Mouse (Mus musculus): ENCODE data around the gene Syk.

Syk gene

GRCm38 (mm10) chr13:52598233-52598632 is 15.3 kb downstream of the Syk start:
- in situ Hi-C loops (cut with MboI, MseI), result no loop called here

DNA sequence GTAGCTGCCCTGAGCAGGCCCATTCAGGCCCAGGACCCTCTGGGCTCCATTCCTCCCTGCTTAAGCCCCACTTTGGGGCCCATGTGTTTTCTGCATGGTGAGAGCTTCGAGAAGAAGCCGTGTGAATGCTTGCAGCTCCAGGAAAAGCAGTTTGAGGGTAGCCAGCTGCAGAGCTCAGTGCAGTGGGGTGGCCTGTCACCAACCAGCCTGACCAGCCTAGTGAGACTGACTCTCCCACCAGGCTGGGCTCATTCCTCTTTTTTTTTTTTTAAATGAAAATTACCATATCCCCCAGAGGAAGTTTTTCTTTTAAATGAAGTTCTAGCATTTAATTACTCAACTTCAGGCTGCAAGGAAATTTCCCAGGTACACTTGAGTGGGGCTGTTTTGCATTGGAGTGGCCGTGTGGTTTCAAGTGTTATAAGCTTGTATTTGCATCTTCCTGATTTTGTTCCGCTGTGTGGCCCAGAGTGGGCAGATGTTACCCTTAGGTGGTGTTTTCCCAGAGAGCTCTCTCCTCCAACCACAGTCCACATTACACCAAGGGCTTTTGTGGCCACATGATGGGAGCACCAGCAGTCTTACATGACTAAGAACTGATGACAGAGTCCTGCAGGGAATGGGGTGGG is 17.2 kb downstream of the Syk start:
- in situ Hi-C loops (cut with MboI, MseI), result no loop called here

DNA sequence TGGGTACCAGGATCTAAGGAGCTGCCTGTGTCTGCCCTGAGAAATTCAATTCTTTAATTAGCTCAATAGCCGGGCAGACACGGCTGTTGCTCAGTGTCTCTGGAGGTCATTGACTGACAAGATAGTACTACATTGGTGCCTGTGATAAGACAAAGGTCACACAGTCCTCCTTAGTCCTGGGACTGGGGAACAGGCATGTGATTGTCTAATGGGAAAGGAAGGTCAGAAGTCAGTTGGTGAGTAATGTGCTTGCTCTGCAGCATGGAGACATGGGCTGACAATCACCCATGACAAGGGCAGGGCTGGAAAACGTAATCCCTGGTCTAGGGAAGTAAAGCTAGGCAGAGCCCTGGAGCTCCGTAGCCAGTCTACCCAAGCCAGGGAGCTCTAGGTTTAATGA is 19.8 kb downstream of the Syk start:
- in situ Hi-C loops (cut with MboI, MseI), result no loop called here

DNA sequence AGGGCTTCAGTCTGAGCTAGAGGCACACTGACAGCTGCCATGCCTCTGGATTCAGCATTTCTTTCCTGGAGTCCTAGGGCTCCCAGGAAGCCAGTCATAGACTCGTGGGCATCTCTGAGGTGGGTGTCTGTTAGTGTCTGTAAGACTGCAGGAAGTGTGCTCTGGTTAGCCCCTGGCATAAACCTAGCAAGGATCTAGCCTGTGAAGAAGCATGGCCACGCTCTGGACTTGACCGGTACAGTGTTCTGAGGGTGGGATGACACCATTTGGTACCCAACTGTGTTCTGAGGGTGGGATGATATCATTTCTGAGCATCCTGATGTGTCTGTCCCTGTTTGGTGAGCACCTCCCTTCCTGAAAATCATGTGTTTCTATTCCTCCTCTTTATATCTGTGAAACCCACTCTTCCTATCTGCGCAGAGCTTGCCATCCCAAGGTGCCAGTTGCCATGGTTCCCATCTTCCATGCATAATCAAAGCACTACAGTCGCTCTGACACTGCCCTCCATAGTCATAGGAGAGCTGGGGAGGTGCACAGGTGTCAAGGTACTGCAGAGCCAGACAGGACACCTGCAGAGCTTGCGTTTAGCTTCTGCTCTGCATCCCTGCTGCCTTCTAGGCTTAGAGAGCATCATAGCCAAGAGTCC is 20.9 kb downstream of the Syk start:
- in situ Hi-C loops (cut with MboI, MseI), result no loop called here

- in situ Hi-C loops (cut with MboI, MseI), result no loop called here
These were observed 22.0 kb downstream of the Syk start for GRCm38 (mm10) chr13:52605006-52605405.

DNA sequence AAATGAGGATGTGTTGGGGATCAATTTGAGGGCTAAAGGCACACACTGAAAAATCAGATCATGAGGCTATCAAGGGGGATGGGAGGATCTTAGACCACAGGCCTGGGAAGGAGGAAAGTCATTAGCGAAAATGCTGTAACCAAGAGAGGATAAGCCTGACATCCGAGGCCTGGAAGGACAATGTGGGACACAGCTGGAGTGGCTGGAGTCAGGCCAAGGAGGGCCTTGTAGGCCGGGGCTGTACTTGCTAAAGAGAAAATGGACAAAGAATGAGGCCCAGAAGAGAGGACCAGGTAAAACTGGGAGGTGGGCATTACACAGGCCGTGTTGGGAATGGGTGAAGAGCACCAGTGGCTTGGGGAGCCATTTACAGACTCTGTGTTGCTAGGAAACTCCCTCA is 22.9 kb downstream of the Syk start:
- in situ Hi-C loops (cut with MboI, MseI), result no loop called here

GRCm38 (mm10) chr13:52606656-52607275 is 23.8 kb downstream of the Syk start:
- in situ Hi-C loops (cut with MboI, MseI), result no loop called here

DNA sequence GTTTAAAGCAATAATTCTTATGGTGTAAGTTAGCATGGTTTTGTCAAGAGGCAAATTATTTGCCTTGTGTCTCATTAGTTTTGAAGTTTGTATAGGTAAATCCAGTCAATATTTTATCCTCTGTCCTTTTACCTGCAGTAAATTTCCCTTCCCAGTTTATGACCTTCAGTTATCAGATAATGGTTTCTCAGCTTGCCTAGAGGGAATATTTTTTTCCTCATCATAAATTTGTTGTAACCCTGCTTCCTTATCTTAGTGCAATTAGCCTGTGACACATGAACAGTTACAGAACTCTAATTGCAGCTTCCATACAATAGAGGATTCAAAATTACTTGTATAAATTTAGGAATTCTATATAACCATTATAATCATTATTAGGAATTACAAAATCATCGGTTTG is 25.0 kb downstream of the Syk start:
- in situ Hi-C loops (cut with MboI, MseI), result no loop called here

GRCm38 (mm10) chr13:52610463-52610862 is 27.5 kb downstream of the Syk start:
- in situ Hi-C loops (cut with MboI, MseI), result loop anchor here (10.0 kb wide), 1 partner anchor 676 kb away; no protein-coding TSS in a partner anchor

DNA sequence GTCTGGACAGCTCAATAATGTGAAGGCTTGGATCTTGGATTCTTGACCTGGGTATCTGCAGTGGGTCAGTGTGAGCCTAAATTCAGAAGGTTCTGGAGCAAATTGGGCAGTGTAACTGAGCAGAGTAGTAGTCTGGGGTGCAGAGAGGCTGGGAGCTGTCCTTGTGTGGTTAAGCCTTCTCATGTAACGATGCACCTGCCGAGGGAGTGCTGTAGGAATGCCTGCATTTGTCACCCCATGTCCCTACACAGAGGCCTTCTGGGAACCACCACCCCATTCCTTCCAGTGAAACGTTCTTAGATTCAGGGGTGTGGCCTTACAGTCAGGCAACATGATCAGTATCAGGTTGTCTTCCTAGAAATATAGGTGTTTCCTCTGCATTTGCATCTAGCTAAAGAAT is 30.3 kb downstream of the Syk start:
- in situ Hi-C loops (cut with MboI, MseI), result loop anchor here (10.0 kb wide), 1 partner anchor 678 kb away; no protein-coding TSS in a partner anchor

DNA sequence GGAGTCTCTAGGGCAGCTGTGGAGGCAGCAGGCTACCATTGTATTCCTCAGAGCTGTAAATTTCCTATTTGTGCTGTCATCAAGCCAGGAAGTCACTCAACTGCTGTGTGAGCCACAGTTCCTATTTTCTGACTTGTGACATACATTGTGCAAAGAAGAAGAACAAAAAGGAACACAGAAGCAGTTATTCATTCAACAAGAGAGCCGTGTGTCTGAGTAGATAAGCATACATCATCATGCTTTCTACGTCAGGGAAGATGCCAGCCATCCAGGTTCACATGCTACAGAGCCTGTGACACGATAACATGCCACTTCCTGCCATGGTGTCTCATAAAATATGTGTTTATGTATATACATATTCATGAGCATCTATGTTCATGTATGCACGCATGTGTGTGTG is 32.1 kb downstream of the Syk start:
- in situ Hi-C loops (cut with MboI, MseI), result loop anchor here (10.0 kb wide), 1 partner anchor 680 kb away; no protein-coding TSS in a partner anchor

DNA sequence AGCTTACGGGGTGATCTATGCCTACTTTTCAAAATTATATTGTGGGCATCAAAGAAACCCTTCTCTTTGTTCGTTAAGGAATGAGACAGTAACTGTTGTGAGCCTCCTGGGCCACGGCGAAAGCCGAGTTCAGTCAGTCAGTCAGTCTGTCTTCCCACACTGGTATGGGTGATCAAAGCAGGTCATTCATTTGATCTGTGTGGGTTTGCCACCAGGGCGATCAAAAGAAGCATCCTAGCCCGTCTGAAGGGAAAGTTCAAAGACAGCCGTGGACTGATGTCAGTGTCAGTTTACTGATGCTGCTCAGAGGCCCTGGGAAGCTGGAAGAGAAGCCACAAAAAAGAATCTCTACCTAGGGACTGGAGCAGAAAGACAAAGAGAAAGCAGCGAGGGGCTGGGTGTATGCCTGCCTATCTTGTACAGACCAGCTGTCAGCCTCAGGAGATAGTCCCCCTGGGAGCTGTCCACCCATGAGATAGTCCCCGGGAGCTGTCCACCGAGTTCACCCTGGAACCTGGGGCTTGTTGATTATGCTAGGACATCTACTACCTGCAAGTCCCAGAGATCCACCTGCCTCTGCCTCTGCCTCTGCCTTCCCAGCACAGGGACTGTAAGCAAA is 34.2 kb downstream of the Syk start:
- in situ Hi-C loops (cut with MboI, MseI), result loop anchor here (10.0 kb wide), 1 partner anchor 682 kb away; no protein-coding TSS in a partner anchor

- in situ Hi-C loops (cut with MboI, MseI), result loop anchor here (10.0 kb wide), 1 partner anchor 684 kb away; no protein-coding TSS in a partner anchor
These were observed 35.6 kb downstream of the Syk start for GRCm38 (mm10) chr13:52618592-52618991.

GRCm38 (mm10) chr13:52619482-52619881 is 36.5 kb downstream of the Syk start:
- in situ Hi-C loops (cut with MboI, MseI), result loop anchor here (10.0 kb wide), 1 partner anchor 685 kb away; no protein-coding TSS in a partner anchor

DNA sequence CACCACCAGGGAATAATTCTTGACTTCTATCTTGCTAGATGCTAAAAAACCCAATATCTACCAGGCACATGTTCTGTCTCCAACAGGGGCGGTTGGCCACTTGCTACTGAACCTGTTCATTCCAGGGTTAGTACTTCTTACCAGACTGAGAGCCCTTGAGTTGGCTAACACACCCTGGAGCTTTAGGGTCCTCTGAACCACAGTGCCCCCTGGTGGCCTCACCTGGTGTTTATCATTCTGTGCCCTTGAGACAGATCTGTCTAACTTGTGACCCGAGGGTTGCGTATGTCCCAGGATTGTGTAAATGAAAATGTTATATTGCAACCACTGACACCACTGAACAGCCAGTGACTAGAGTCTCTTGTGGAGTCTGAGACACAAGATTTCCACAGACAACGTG is 41.1 kb downstream of the Syk start:
- in situ Hi-C loops (cut with MboI, MseI), result loop anchor here (5.0 kb wide), 2 partner anchors 372 to 787 kb away; no protein-coding TSS in a partner anchor

- in situ Hi-C loops (cut with MboI, MseI), result loop anchor here (5.0 kb wide), 1 partner anchor 351 kb away; no protein-coding TSS in a partner anchor
These were observed 45.6 kb downstream of the Syk start for GRCm38 (mm10) chr13:52628602-52629001.

DNA sequence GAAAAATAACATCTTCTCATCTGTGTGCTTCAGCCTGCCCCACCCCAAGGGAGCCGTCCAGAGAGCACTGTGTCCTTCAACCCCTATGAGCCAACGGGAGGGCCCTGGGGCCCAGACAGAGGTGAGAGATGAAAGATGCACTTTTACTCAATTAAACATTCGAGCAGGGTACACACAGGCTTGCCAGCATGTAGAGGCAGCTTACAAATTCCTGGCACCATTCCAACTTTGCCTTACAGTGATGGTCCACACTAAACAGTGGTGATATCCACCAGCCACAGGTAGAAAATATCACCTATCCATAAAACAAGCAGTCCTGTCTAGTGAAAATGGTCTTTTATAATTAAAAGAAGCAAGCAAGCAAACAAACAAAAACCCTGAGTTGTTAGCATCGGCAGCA is 48.7 kb downstream of the Syk start:
- in situ Hi-C loops (cut with MboI, MseI), result no loop called here

DNA sequence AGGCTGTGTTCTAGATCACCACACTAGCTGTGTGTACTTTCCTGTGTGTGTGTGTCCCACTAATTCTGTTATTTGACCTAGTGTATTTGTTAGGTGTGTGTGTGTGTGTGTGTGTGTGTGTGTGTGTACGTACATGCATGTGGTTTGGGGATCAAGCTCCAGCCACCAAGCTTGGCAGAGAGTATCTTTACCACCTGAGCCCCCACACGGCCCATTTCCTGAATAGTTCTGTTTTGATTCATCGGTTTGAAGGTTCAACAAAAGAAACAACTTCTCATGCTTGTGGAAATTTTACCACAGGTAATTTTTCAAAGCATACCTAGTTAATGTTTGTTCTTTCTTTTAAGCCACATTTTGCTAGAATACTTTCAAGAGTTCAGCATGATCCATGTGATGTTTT is 52.5 kb downstream of the Syk start:
- in situ Hi-C loops (cut with MboI, MseI), result no loop called here

GRCm38 (mm10) chr13:52636176-52636748 is 53.3 kb downstream of the Syk start:
- in situ Hi-C loops (cut with MboI, MseI), result no loop called here

GRCm38 (mm10) chr13:52646566-52646965 is 63.6 kb downstream of the Syk start:
- in situ Hi-C loops (cut with MboI, MseI), result no loop called here

- in situ Hi-C loops (cut with MboI, MseI), result no loop called here
These were observed 65.2 kb downstream of the Syk start for GRCm38 (mm10) chr13:52647996-52648712.

All from T-helper 2 cell (primary cell).